Mouse (Mus musculus) cortical plate, adult 2 months (tissue): Measurements from ENCODE around the gene Usp49. TPM values are rescaled to one million over a fixed set of nuclear protein-coding genes. Genes with fewer than 3 reads are reported as not detected.

Source experiments
- H3K27ac ChIP-seq: fragments of 200-500 bp; 2 replicates; pipeline ENCODE4 v1.5.1; 2012; ENCODE audit warnings: low read length, control low read depth, inconsistent platforms; ENCODE audit not compliant: insufficient read depth
- H3K4me1 ChIP-seq: fragments of 200-500 bp; 2 replicates; pipeline ENCODE4 v1.6.1; 2011; ENCODE audit warnings: low read length; ENCODE audit not compliant: control insufficient read depth, insufficient read depth
- H3K4me3 ChIP-seq: fragments of 200-500 bp; 2 replicates; pipeline ENCODE4 v1.5.1; 2011; ENCODE audit warnings: mild to moderate bottlenecking, low read length, control low read depth; ENCODE audit not compliant: insufficient read depth
- CTCF ChIP-seq: fragments of 200-500 bp; IDR thresholded peaks from 2 replicates; pipeline ENCODE4 v1.5.1; 2011; ENCODE audit warnings: mild to moderate bottlenecking, control low read depth, low read length; ENCODE audit not compliant: insufficient read depth; ENCODE audit errors: extremely low read depth
- POLR2A ChIP-seq: fragments of 200-500 bp; IDR thresholded peaks from 2 replicates; pipeline ENCODE4 v1.6.1; 2011; ENCODE audit warnings: mild to moderate bottlenecking, low read length, control low read depth; ENCODE audit not compliant: insufficient read depth; ENCODE audit errors: extremely low read depth
- polyA plus RNA-seq: library from polyadenylated mRNA; depleted of rRNA; stranded (reverse); fragments of >200 nt; gene quantifications from 2 replicates; pipeline ENCODE4 v1.2.3, GENCODE M21; 2012; rRNA removed

Gene Usp49
- 12.4 and 12.5 TPM in 2 replicates for polyA plus RNA-seq

- H3K27ac ChIP-seq, result no peak within 1 kb of the TSS
- TF ChIP-seq POLR2A (no peak), CTCF (no peak)
Observed at GRCm38 (mm10) chr17:47630678-47631065, at the start of gene Usp49. Usp49 (plus strand) TSS chr17:47630690.

GRCm38 (mm10) chr17:47580962-47581361 is 49.5 kb upstream of the Usp49 start:
- no peaks in the 10 kb centered on the region for H3K4me1 ChIP-seq
- no peak for TF ChIP-seq CTCF
- TF ChIP-seq POLR2A, result no peak
- no peak overlapping the region for H3K4me3 ChIP-seq
- no peak overlapping the region for H3K27ac ChIP-seq

More at GRCm38 (mm10) chr17:47630678-47631065, at the start of gene Usp49:
- H3K4me3 ChIP-seq, result peak within 1 kb of the TSS; percentile 91
- peaks cover 3% of the 10 kb centered on the region; the same call in 1 of the 2 replicates for H3K4me1 ChIP-seq

GRCm38 (mm10) chr17:47588517-47588916 is 42.0 kb upstream of the Usp49 start:
- TF ChIP-seq POLR2A (no peak), CTCF (no peak)

GRCm38 (mm10) chr17:47591073-47591472 is 39.4 kb upstream of the Usp49 start:
- TF ChIP-seq POLR2A (no peak), CTCF (no peak)
- 0 out of 2 replicates have a peak, but pooled peaks cover 2% of the 10 kb centered on the region for H3K4me1 ChIP-seq
- H3K27ac ChIP-seq, result no peak overlapping the region
- no peak overlapping the region for H3K4me3 ChIP-seq

More at GRCm38 (mm10) chr17:47588517-47588916, 42.0 kb upstream of the Usp49 start:
- no peaks in the 10 kb centered on the region for H3K4me1 ChIP-seq
- H3K4me3 ChIP-seq, result no peak overlapping the region
- no peak overlapping the region for H3K27ac ChIP-seq

GRCm38 (mm10) chr17:47593215-47593853 is 37.2 kb upstream of the Usp49 start:
- 0 out of 2 replicates have a peak overlapping the region, but pooled peaks have one; percentile 73 for H3K27ac ChIP-seq
- TF ChIP-seq CTCF (no peak), POLR2A (peak; percentile 16; the same call in 1 of the 2 replicates)
- peak overlapping the region; percentile 87 for H3K4me3 ChIP-seq
- H3K4me1 ChIP-seq, result 0 out of 2 replicates have a peak, but pooled peaks cover 2% of the 10 kb centered on the region

GRCm38 (mm10) chr17:47593854-47594182 is 36.7 kb upstream of the Usp49 start:
- no peak for TF ChIP-seq CTCF
- TF ChIP-seq POLR2A, result no peak
- Histone ChIP-seq H3K4me1 (0 out of 2 replicates have a peak, but pooled peaks cover 2% of the 10 kb centered on the region), H3K27ac (no peak overlapping the region), H3K4me3 (peak overlapping the region; percentile 87)

- H3K4me1 ChIP-seq, result 0 out of 2 replicates have a peak, but pooled peaks cover 2% of the 10 kb centered on the region
- no peak for TF ChIP-seq CTCF
- no peak for TF ChIP-seq POLR2A
- H3K4me3 ChIP-seq, result peak overlapping the region; percentile 87
- no peak overlapping the region for H3K27ac ChIP-seq
Observed at GRCm38 (mm10) chr17:47594183-47594968, 36.1 kb upstream of the Usp49 start.

GRCm38 (mm10) chr17:47594969-47595247 is 35.6 kb upstream of the Usp49 start:
- Histone ChIP-seq H3K4me3 (peak overlapping the region; percentile 87; the same call in 1 of the 2 replicates), H3K27ac (no peak overlapping the region), H3K4me1 (0 out of 2 replicates have a peak, but pooled peaks cover 2% of the 10 kb centered on the region)
- no peak for TF ChIP-seq POLR2A
- no peak for TF ChIP-seq CTCF

- no peak overlapping the region for H3K27ac ChIP-seq
- peak overlapping the region; percentile 87 for H3K4me3 ChIP-seq
- TF ChIP-seq CTCF, result no peak
- TF ChIP-seq POLR2A, result no peak
- H3K4me1 ChIP-seq, result 0 out of 2 replicates have a peak, but pooled peaks cover 2% of the 10 kb centered on the region
Observed at GRCm38 (mm10) chr17:47595248-47596161, 35.0 kb upstream of the Usp49 start.
